Mouse (Mus musculus) stomach, postnatal 0 days (tissue): ENCODE data around the gene Snx29. TPM values are rescaled to one million over a fixed set of nuclear protein-coding genes. Genes with fewer than 3 reads are reported as not detected.
"Not testable (repeated sequence)": the region's sequence is repeated elsewhere in the genome, so short reads cannot be mapped to it uniquely, and the experiment has no call there.

Experiments
- ATAC-seq: fragments of 200-750 bp; cut with Nextera tagmentation; 2 replicates; pipeline ENCODE4 v1.8.0; 2017; ENCODE audit not compliant: low FRiP score, low TSS enrichment
- DNase-seq: peaks from one replicate; pipeline ENCODE4 v3.0.0-alpha.2; 2016; ENCODE audit warnings: low spot score
- H3K27ac ChIP-seq: fragments of 300-500 bp; sonication (generic); replicated peaks from 2 replicates; pipeline ENCODE4 v1.5.1; 2014; ENCODE audit warnings: mild to moderate bottlenecking, control low read depth
- H3K27me3 ChIP-seq: fragments of 300-500 bp; sonication (generic); 2 replicates; pipeline ENCODE4 v1.6.1; 2014; ENCODE audit warnings: low read length; ENCODE audit not compliant: control insufficient read depth, insufficient read depth
- H3K36me3 ChIP-seq: fragments of 300-500 bp; sonication (generic); 2 replicates; pipeline ENCODE4 v1.6.1; 2014; ENCODE audit warnings: low read length, mixed read lengths; ENCODE audit not compliant: control insufficient read depth, insufficient read depth
- H3K4me1 ChIP-seq: fragments of 300-500 bp; sonication (generic); replicated peaks from 2 replicates; pipeline ENCODE4 v1.6.1; 2014; ENCODE audit warnings: antibody characterized with exemption; ENCODE audit not compliant: control insufficient read depth, insufficient read depth
- H3K4me2 ChIP-seq: fragments of 300-500 bp; sonication (generic); replicated peaks from 2 replicates; pipeline ENCODE4 v1.6.1; 2014; ENCODE audit warnings: low read depth, mild to moderate bottlenecking, control low read depth, moderate library complexity
- H3K4me3 ChIP-seq: fragments of 300-500 bp; sonication (generic); 2 replicates; pipeline ENCODE4 v1.5.1; 2014; ENCODE audit warnings: low read depth, low read length, control low read depth
- H3K9ac ChIP-seq: fragments of 300-500 bp; sonication (generic); 2 replicates; pipeline ENCODE4 v1.6.1; 2014; ENCODE audit warnings: mild to moderate bottlenecking, low read length, control low read depth, mixed read lengths
- H3K9me3 ChIP-seq: fragments of 300-500 bp; sonication (generic); 2 replicates; pipeline ENCODE4 v1.6.1; 2016; ENCODE audit warnings: low read length; ENCODE audit not compliant: control insufficient read depth
- CTCF ChIP-seq: IDR thresholded peaks from 2 replicates; pipeline ENCODE4 v1.5.1; 2016; ENCODE audit warnings: antibody characterized with exemption, low read depth, mild to moderate bottlenecking, moderate library complexity
- EP300 ChIP-seq: optimal IDR thresholded peaks from 2 replicates; pipeline ENCODE3; 2016; ENCODE audit warnings: antibody characterized with exemption
- WGBS: fragments of 180-500 bp; shearing (Covaris S2); extraction: QIAGEN DNeasy Blood & Tissue Kit; methylation state at CpG from one replicate; pipeline ENCODE4 v1.1.7; 2014; 5-methylcytosine and 5-hydroxymethylcytosine counted together
- polyA plus RNA-seq: library from polyadenylated mRNA; unstranded; fragments of >200 nt; fragmentation: Nextera tagmentation; extraction: Ambion mirVana; gene quantifications from 2 replicates; pipeline ENCODE4 v1.2.1, GENCODE M21; 2015

Snx29 gene
- polyA plus RNA-seq, 1 experiment from 2014 or later = 4.8 TPM

- not testable (repeated sequence) for H3K4me1 ChIP-seq, H3K9me3 ChIP-seq, H3K9ac ChIP-seq, H3K27me3 ChIP-seq, H3K27ac ChIP-seq, H3K4me2 ChIP-seq, H3K36me3 ChIP-seq, H3K4me3 ChIP-seq
- peak; percentile 35 for DNase-seq
- peak; percentile 72; the same call in 1 of the 2 replicates for ATAC-seq
- WGBS = 74% methylated on average over 1 of the region's 1 CpGs
- TF ChIP-seq CTCF = peak; percentile 72
Measured at GRCm38 (mm10) chr16:11297700-11298099, 25.0 kb upstream of the Snx29 start.

- Histone ChIP-seq H3K36me3 (no peaks in the 10 kb centered on the region), H3K4me2 (no peak overlapping the region), H3K9ac (no peak overlapping the region), H3K27ac (no peak overlapping the region), H3K9me3 (no peaks in the 10 kb centered on the region), H3K4me3 (no peak overlapping the region), H3K4me1 (no peaks in the 10 kb centered on the region), H3K27me3 (no peaks in the 10 kb centered on the region)
- no peak for TF ChIP-seq EP300
- TF ChIP-seq CTCF = no peak
- DNase-seq (no peak), ATAC-seq (no peak)
Measured at GRCm38 (mm10) chr16:11303741-11304140, 19.0 kb upstream of the Snx29 start.

GRCm38 (mm10) chr16:11305531-11305930, 17.2 kb upstream of the Snx29 start:
- Histone ChIP-seq H3K27ac (no peak overlapping the region), H3K9me3 (no peaks in the 10 kb centered on the region), H3K4me2 (no peak overlapping the region), H3K4me3 (no peak overlapping the region), H3K27me3 (no peaks in the 10 kb centered on the region), H3K9ac (no peak overlapping the region), H3K4me1 (no peaks in the 10 kb centered on the region), H3K36me3 (no peaks in the 10 kb centered on the region)
- ATAC-seq (no peak), DNase-seq (no peak)
- WGBS = 80% methylated on average over 2 of the region's 2 CpGs
- no peak for TF ChIP-seq CTCF
- no peak for TF ChIP-seq EP300

- H3K27me3 ChIP-seq = no peaks in the 10 kb centered on the region
- 75% methylated on average over 7 of the region's 7 CpGs for WGBS
- ATAC-seq (no peak), DNase-seq (no peak)
- no peaks in the 10 kb centered on the region for H3K9me3 ChIP-seq
- no peak within 1 kb of the TSS for H3K27ac ChIP-seq
- no peaks in the 10 kb centered on the region for H3K36me3 ChIP-seq
- no peak within 1 kb of the TSS for H3K9ac ChIP-seq
- H3K4me3 ChIP-seq = no peak within 1 kb of the TSS
- no peak within 1 kb of the TSS for H3K4me2 ChIP-seq
- TF ChIP-seq CTCF = no peak
- TF ChIP-seq EP300 = no peak
- H3K4me1 ChIP-seq = no peaks in the 10 kb centered on the region
Measured at GRCm38 (mm10) chr16:11313512-11313911, 9.2 kb upstream of the Snx29 start, which contains the start of gene Tnfrsf17. Gene Tnfrsf17 (plus strand): TSS chr16:11313812.

GRCm38 (mm10) chr16:11315786-11316320, 6.9 kb upstream of the Snx29 start:
- no peak for DNase-seq
- no peak overlapping the region for H3K4me2 ChIP-seq
- no peak for ATAC-seq
- no peak overlapping the region for H3K27ac ChIP-seq
- no peak overlapping the region for H3K9ac ChIP-seq
- H3K4me1 ChIP-seq = no peaks in the 10 kb centered on the region
- TF ChIP-seq EP300 (no peak), CTCF (no peak)
- no peak overlapping the region for H3K4me3 ChIP-seq
- no peaks in the 10 kb centered on the region for H3K36me3 ChIP-seq
- no peaks in the 10 kb centered on the region for H3K27me3 ChIP-seq
- H3K9me3 ChIP-seq = no peaks in the 10 kb centered on the region
- WGBS = 73% methylated on average over 5 of the region's 5 CpGs

- no peak for ATAC-seq
- Histone ChIP-seq H3K27me3 (no peaks in the 10 kb centered on the region), H3K4me2 (no peak overlapping the region), H3K9me3 (no peaks in the 10 kb centered on the region), H3K4me3 (no peak overlapping the region), H3K36me3 (no peaks in the 10 kb centered on the region), H3K27ac (no peak overlapping the region), H3K9ac (no peak overlapping the region), H3K4me1 (no peaks in the 10 kb centered on the region)
- 73% methylated on average over 5 of the region's 5 CpGs for WGBS
- TF ChIP-seq CTCF (peak; percentile 51; the same call in 1 of the 2 replicates), EP300 (no peak)
- no peak for DNase-seq
Measured at GRCm38 (mm10) chr16:11316748-11317147, 6.0 kb upstream of the Snx29 start.
